Mouse (Mus musculus) kidney, adult 11 months (tissue): ENCODE measurements at regions not wholly inside any gene's neighbourhood (a gene's known extent, or its start where the extent isn't known, plus 50 kb on each side); places are given as distances from the start of the nearest gene placed in this dataset.

Source experiments
- DNase-seq: peaks from one replicate; pipeline ENCODE4 v3.0.0; 2022

DNA sequence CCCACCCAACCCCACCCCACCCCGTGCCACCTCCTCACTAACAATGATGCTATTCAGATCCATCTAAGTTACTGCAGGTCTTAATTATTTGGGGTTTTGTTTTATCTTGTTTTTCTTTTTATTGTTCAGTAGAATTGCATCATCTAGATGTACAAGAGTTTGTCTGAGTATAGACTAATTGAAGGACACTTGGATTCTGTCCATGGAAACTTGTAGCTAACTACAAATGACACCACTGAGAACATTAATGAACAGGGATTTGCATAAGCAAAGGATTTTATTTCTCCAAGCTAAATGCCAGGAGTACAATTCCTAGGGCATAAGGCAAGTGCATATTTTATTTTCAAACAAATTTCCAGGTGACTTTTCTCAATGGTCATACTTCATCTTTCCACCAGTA, 318.4 kb upstream of the Slc7a11 start:
- DNase-seq = no peak

GRCm38 (mm10) chr3:50758106-50758505, 314.7 kb upstream of the Slc7a11 start:
- no peak for DNase-seq

GRCm38 (mm10) chr3:50737173-50737572, 293.8 kb upstream of the Slc7a11 start:
- DNase-seq = no peak

GRCm38 (mm10) chr3:50719035-50719434, 275.6 kb upstream of the Slc7a11 start:
- no peak for DNase-seq

DNA sequence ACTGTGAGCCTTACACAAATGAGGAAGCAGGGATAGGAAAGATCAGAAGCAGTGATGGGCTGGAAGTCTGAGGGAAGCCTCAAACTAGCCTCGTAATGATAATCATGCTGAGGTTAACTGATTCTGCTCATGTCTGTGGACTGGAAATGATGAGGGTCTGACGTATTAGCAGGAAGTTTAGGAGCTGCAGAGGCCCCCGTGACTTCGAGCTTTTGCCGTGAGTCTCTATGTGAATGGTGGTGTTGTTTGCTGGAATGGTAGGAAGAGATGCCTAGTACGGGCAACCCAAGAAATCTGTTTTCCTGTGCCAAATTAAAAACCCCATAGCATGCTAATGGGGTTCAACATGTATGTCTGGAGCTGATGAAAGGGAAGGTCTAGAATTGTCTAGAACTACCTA, 270.0 kb upstream of the Slc7a11 start:
- DNase-seq = no peak

DNA sequence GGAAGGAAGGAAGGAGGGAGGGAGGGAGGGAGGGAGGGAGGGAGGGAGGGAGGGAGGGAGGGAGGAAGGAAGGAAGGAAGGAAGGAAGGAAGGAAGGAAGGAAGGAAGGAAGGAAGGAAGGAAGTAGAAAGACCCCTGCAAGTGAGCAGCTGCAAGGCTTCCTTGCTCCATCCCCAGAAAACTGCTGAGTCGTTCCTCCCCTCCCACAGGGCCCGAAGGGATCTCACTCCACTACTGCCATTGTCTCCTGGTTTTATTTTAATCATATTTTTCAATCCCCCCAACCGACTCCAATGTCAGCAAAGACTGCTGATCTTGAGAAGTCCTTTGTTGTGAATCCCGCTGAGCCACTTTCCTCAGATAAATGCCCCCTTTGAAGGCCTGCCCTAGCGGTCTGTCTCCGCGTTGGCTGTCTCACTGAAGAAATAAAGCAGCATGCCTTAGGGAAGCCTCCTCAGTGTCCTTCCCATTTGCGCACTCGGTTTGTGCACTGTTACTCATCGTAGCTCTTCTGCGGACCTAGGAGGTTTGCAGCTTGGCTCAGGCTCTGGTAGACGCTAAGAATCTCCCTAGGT, 266.1 kb upstream of the Slc7a11 start:
- no peak for DNase-seq

GRCm38 (mm10) chr3:50706707-50707106, 263.3 kb upstream of the Slc7a11 start:
- no peak for DNase-seq

GRCm38 (mm10) chr3:50694904-50695680, 251.7 kb upstream of the Slc7a11 start:
- no peak for DNase-seq

- no peak for DNase-seq
These were observed 251.1 kb upstream of the Slc7a11 start for GRCm38 (mm10) chr3:50694497-50694896.

- no peak for DNase-seq
These were observed 248.9 kb upstream of the Slc7a11 start for GRCm38 (mm10) chr3:50692306-50692705.

- no peak for DNase-seq
These were observed 247.3 kb upstream of the Slc7a11 start for GRCm38 (mm10) chr3:50690750-50691149.

DNA sequence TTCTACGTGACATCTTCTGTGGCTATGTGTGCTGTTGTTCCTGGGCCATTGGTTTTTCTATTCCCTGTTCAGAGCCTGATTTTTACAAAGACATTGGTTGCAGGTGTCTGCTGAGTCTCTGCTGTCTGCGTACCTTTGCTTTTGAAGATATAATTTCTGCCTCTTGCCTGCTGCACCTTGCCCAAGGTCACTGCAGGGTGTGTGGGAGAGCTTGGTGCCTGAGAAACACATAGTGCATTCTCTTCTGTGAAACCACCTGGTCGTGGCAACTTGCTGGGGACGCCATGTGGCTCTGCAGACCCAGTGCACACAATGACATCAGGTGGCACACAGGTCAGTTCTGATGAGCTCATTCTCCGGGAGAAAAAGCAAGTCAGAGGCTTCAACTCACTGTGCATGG, 246.0 kb upstream of the Slc7a11 start:
- DNase-seq = no peak

DNA sequence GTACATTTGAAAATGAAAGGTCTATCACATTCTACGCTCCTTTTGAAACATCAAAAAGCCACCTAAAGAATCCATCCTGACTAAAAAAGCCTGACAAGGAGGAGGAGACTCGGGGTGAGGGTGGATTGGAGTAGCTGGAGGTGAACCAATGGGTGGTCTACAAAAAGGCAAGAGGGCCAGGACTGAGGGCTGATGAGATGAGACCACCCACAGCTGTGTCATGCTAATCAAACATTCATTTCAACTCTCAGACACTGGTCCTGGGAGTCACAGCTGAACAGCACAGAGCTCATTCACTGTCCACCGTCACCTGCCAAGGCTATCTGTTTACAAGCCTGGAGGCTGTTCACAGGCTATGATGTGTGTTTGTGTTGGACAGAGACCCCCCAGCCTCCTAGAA, 244.3 kb upstream of the Slc7a11 start:
- no peak for DNase-seq

- DNase-seq = no peak
These were observed 235.2 kb upstream of the Slc7a11 start for GRCm38 (mm10) chr3:50678611-50678988.

DNA sequence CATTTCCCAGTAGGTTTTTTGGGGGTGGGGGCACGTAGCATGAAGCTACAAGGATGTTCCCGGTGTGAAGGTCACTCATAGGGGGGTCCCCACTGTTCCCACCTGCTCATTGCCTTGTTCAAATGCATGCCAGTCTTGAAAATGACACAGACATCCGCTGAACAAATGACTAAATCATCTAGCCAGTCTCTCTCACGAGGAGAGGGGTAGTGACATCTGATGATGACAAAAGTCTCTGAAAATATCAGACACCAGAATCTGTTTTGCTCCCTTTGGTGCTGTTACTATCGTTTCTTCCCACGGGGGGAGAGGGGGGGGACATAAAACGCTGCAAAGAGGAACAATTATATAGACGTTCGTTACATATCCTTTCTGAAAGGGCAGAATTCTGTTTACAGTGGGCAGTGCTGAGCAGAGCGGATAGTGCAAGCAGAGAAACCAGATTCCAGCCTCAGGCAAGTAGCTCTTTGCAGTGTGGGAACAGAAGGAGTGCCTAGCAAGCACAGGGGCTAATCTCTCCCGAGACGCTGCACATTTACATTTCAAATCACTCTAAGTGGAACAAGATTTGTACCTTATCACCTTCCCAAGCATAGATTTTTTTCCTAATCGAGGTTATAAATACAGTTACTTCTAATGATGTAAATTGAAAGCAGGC, 234.7 kb upstream of the Slc7a11 start:
- DNase-seq = no peak

GRCm38 (mm10) chr3:50675769-50676168, 232.4 kb upstream of the Slc7a11 start:
- no peak for DNase-seq

- DNase-seq = no peak
These were observed 231.6 kb upstream of the Slc7a11 start for GRCm38 (mm10) chr3:50674860-50675566.

DNA sequence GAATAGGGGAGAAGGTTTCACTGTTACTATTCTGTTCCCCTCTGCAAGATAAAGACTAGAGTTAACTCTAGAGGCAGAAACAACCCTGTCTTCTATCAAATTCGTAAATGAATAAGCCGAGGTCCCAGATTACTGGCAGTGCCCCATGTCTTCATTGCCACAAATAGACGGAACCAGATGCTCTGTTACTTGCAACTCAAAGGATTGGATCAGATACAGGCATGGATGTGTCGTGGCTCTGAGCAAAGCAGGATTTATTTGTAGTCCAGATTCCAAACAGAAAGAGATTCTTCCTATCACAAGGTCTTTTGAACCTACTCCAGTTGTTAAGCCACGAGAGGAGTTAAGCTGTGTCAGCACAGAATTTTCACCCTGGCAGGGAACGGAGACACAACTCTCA, 221.9 kb upstream of the Slc7a11 start:
- DNase-seq = no peak

- DNase-seq = no peak
These were observed 217.6 kb upstream of the Slc7a11 start for GRCm38 (mm10) chr3:50660966-50661365.

DNA sequence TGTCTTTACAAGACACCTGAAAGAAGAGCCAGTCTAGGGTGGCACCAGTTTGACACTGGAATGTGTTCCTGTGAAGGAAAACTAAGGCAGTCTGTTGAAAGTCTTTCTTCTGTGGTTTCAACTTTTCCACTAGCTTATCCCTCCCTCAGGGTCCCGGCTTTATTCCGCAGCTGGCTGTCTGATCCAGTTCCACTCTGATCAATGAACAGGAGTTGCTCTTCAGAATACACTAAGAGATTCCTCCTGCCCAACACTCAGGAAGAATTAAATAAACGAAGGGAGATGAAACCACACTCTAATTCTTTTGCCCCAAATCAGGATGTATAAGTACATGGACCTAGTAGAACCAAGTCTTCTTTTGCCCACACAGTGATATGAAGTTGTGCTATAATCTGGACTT, 217.2 kb upstream of the Slc7a11 start:
- no peak for DNase-seq

DNA sequence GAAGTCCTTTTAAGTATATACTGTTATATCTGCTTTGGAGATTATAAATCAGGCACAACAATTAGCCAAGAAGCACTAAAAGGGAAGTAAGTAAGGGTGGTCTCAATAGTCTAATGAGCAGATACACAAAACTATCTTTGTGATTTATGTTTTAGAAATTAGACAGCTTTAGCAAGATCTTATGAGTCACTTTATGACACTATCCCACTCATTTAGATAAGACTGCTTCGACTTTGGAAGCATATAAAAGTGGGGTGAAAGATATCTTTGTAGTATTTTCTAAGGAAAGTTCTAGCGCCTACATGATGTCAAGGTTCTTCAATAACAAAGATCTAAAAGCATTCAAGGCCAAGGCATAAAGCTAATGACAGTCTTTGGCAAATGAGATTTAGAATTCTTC, 214.5 kb upstream of the Slc7a11 start:
- DNase-seq = no peak

GRCm38 (mm10) chr3:50654441-50654840, 211.0 kb upstream of the Slc7a11 start:
- DNase-seq = no peak

GRCm38 (mm10) chr3:50652265-50652664, 208.9 kb upstream of the Slc7a11 start:
- DNase-seq = no peak

DNA sequence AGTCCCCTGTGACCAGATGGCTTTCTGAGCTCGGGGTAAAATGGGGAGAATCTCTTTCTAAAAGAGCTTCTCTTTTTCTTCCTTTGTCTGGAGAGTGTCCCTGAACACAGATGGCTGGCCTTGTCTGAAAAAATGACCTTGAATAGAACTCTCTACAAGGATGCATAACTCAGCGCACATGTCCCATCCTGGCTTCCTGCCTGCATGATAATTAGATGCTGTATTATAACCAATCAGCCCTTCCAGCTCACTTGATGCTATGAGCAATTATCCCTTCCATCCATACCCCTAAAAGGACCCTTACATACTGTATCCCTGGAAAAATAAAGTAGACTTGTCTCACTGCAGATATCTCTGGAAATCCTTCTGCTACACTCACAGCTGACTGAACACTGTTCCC, 199.7 kb upstream of the Slc7a11 start:
- DNase-seq = no peak
